Mouse (Mus musculus): Measurements from ENCODE around the gene Phf2. TPM values are rescaled to one million over a fixed set of nuclear protein-coding genes. Genes with fewer than 3 reads are reported as not detected.

Gene Phf2
- total RNA-seq (2021), result 10 to 100 TPM; 21.5 to 22.3 TPM
- long read RNA-seq, experiment 1, full-length matches to known transcripts, result 1 of 2 reads
- long read RNA-seq, experiment 1, partial matches to known transcripts, result 0 of 2 reads
- long read RNA-seq, experiment 1, other reads (novel, unspliced or antisense), result 1 of 2 reads
- long read RNA-seq, experiment 2, full-length matches to known transcripts, result 5 of 9 reads
- long read RNA-seq, experiment 2, partial matches to known transcripts, result 4 of 9 reads
- long read RNA-seq, experiment 2, other reads (novel, unspliced or antisense), result 0 of 9 reads

DNA sequence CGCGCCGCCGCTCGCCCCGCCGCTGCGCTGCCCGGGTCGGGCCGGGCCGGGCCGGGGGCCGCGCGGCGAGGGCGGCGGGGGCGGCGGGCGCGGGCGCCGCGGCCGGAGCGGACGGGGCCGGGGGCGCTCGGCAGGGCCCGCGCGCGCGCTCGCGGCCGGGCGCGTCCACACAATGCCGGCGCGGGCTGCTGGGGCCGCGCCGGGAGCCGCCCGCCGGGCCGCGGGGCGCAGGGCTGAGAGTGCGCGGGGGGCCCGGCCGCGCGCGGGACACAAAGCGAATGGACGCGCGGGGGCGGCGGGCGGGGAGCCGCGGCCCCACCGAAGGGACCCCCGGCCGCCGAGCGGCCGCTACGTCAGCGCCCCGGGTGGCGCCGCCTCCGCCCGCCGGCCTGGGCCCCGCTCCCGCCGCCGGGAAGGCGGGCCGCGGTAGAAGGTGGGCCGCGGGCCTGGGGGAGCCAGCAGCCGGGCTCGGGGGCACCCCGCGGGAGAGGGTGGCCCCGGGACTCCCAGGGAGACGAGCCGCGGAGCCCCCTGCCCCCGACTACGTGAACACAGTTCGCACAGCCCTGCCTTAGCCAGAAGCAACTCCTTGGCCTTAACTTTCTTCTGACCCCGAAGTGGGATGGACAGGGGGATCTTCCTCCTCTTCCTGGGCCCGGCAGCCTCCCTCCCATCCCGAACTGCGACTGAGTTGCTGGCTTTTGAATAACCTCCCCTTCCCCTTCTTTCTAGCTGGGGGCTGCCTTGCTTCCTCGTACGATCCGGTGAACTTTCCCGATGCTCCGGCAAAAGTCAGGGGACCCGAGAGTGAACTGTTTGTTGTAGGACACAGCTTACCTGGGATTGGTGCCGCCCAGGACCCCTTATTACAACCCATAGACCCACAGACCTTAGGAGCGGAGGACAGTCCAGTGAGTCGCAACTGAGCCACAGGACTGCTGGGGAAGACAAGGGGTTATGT is at the start of gene Phf2:
Gene Phf2, minus strand, starts transcription at position 349 of the 961 bp plus-strand sequence.
- intact Hi-C loops (cut with DNase I; ENCODE audit: low total_unique reads), result no loop called here
- DNase-seq, result peak; percentile 40

DNA sequence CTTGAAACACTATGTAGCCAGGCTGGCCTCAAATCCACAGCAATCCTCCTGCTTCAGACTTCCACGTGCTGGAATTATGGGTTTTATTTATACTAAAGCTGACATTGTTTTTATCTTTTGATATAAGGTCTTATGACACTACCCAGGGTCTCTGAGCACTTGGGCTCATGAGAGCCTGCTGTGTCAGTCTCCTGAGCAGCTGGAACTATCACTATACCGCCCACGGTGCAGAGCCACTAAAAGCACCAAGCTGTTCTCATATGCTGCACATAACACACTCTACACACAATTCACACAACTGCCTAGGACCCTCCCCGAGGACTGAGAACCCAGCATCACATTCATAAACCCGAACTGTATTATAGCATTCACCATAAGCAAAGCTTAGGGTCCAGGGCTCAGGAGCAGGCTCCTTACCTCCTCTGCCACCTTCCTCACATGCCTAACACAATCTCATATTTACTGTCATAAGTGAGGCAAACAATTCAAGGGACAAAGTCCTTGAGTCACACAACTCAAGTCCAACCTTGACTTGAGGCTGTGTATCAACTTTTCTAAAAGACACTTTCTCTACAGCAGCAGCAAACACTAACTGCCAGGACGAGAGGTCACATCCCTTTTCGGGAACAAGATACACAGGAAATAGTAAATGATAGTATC is 49.0 kb upstream of the Phf2 start:
- intact Hi-C loops (cut with DNase I; ENCODE audit: low total_unique reads), result no loop called here
- no peak for DNase-seq

DNA sequence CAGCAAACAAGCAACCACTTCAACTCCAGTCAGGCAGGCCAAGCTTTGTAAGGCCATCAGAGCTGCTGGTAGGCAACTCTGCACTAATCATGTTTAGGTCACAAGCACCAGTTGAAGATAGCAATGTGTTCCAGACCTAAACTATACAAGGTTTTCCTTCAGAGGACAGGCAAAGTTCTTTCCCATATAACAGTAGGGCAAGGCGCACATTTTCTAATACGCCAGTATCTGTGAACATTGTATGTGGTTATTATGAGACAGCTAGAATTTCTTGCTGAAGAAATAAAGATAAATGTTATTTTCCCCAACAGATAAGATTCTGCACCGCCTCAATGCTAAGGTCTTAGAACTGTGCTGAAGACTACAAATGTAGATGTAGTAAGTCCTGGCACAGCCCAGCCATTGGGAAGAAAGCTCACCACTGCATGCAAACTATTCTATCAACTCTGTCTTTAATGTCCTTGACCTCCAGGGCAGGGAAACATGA is 46.2 kb upstream of the Phf2 start:
- intact Hi-C loops (cut with DNase I; ENCODE audit: low total_unique reads), result no loop called here
- no peak for DNase-seq

DNA sequence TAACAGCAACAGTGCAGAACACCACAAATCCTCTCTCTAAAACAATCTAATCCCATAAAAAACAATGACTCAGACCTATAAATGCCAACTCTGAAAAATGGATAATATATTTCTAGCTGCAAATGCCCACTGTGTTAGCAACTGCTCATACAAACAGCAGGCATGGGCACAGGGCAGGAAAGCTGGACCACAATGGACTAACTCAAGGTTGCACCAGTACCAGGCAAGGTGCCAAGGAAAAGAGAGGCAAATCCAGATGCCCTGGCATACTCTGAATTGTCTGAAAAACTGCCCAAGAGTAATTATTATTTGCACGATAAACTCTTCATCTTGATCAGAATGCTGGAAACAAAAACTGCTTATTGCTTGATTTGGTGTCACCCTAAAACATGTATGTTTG is 42.8 kb upstream of the Phf2 start:
- intact Hi-C loops (cut with DNase I; ENCODE audit: low total_unique reads), result no loop called here
- no peak for DNase-seq

DNA sequence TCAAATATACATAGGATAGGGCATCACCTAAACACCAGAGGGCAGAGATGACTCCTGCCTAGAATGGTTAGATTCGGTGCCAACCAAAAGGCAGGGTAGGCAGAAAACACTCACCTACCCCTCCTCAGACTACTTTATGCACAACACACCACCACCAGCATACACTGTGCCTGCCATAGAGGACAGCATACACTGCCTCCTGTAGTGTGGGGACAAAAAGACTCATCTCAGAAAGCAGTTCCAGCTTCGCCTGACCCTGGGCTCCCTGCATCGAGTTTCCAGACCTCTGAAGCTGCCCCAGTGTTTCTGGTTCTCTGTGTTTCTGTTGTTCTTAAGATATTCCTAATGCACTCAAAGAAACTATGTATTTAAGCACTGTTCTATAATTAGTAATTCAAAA is 42.2 kb upstream of the Phf2 start:
- DNase-seq, result no peak
- intact Hi-C loops (cut with DNase I; ENCODE audit: low total_unique reads), result no loop called here

DNA sequence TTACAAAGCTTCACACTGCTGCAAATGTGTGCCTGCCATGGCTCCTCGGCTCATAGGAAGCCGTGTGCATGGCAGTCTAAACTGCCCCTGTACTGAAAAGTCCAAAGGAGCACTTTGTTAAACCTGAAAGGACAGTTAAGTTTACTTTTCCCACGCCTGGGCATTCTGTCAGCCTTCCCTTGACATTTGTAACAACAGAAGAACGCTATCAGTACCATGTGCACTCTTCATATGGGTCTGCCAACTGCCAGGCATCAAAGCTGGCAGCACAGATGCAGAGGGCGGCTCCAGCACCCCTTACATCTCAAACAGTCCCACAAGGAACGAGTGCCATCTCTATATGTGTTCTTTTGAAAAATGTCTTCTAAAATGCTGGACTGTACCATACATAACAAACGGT is 40.5 kb upstream of the Phf2 start:
- DNase-seq, result no peak

DNA sequence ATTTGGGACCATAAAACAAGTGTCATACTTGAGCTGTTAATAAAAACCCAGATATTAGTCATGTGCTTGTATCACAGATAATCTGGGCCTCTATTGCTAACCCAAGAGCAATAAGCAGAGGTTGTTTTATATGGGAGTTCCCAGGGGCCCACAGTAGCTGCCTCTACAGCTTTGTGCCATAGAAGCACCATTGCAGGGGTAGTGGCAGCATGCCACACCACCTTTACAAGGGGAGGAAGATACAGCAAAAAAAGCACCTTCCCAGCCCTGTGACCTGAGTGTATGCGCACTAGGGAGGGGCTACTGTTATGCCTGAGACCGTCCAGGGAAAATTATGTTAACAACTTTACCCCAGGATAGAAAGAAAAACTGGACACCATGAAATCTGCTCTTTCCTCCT is 34.5 kb upstream of the Phf2 start:
- intact Hi-C loops (cut with DNase I; ENCODE audit: low total_unique reads), result no loop called here
- no peak for DNase-seq

More for the DNA sequence above, 40.5 kb upstream of the Phf2 start:
- intact Hi-C loops (cut with DNase I; ENCODE audit: low total_unique reads), result no loop called here

DNA sequence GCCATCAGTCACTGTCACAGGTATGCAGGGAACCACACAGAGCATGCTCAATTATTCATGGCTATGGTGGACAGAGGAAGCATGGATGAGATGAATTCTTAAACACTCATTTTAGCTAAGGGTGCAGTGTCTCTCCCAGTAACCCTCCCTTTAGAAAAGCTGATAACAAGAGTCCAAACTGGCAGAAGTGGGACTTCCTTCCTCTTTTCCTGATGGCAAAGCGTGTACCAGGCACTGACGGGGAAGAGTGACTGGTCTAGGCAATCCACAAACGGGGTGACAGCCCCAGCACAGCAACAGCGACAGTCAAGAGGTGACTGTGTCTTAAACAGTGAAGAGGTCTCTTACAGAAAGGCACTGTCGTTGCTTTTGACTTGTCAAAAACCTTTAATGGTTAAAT is 24.5 kb upstream of the Phf2 start:
- intact Hi-C loops (cut with DNase I; ENCODE audit: low total_unique reads), result no loop called here
- DNase-seq, result no peak

DNA sequence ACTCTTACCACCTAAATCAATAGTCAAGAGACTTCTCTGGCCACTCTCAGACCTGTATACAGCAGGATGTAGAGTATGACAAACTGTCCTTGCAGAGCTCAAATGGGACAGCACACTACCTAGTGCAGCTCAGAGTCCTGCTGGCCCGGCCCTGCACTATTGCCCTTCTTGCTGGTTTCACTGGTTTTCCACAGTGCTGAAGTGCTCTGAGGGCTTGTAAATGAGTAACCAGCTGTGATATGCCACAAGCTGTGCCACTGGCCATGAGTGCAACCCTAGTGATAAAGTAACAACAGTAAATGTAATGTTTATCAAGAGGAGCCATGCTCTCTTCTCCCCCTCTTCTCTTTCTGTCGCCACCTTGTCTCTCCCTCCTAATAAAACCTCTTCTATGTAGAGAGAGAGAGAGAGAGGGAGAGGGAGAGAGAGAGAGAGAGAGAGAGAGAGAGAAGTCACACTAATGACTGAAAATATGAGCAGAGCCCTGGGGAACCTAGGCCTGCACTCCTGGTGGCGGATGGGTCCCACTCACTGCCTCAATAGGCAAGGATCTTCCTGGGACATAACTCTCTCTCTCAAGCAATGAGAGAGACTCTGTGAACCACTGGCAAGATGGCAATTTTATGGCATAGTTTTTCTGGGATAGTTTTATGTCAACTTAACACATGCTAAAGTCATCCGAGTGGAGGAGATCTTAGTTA is 19.5 kb upstream of the Phf2 start:
- intact Hi-C loops (cut with DNase I; ENCODE audit: low total_unique reads), result no loop called here
- DNase-seq, result no peak

DNA sequence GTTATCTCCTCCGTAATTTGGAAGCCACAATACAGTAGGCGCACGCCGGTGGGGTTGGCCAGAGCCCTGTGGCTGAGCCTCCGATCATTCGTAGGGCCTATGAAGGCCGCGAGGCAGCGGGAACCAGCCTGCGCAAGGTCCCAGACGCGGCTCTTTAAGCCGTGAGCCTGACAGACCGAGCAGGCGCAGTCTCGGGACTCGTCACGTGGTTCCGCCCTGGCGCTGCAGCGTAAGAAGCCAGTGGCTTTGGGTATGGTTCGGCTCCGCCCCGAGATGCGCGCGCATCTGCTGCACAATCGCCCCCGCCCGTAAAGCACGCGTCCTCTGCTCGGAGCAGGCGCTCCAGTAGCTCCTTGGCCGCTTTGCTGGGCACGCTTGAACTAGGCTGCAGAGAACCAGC is 7.6 kb upstream of the Phf2 start:
- DNase-seq, result peak; percentile 100
- intact Hi-C loops (cut with DNase I; ENCODE audit: low total_unique reads), result no loop called here

DNA sequence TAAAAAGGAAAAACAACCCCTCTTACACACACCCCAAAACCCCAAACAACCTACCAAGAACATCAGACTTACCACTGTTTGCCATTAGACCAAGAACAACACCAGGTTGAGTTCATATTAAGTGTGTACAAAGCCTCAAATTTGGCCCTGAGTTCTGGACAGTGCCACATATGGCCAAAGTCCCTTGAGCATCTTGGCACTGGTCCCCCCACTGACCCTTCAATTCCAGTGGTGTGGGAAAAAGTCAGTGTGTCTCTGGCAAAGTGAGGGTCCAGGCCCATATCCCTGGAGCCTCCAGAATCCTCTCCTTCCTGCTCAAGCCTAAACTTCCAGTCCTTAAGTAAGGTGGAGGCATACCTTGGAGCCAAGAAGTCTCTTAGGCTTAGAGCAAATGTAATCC is 6.9 kb upstream of the Phf2 start:
- DNase-seq, result no peak
- intact Hi-C loops (cut with DNase I; ENCODE audit: low total_unique reads), result no loop called here

DNA sequence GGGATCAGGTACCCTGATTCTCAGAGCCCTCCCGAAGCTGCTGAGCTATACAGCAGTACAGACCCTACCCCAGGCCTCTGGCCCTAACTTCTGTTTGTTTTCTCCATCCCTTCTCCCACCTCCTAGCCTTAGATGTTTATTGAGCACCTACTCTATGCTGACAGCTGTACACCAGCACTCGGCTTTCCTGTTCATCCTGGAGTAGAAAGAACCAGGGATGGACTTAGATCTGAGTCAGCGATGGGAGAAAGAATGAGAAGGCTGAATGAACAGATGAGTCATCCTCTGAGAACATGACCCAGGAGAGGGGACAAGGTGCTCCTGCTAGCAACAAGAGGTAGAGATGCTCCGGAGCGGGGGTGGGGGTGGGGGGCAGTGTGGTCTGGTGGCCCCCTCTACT is 1.8 kb upstream of the Phf2 start:
- intact Hi-C loops (cut with DNase I; ENCODE audit: low total_unique reads), result no loop called here
- DNase-seq, result no peak

DNA sequence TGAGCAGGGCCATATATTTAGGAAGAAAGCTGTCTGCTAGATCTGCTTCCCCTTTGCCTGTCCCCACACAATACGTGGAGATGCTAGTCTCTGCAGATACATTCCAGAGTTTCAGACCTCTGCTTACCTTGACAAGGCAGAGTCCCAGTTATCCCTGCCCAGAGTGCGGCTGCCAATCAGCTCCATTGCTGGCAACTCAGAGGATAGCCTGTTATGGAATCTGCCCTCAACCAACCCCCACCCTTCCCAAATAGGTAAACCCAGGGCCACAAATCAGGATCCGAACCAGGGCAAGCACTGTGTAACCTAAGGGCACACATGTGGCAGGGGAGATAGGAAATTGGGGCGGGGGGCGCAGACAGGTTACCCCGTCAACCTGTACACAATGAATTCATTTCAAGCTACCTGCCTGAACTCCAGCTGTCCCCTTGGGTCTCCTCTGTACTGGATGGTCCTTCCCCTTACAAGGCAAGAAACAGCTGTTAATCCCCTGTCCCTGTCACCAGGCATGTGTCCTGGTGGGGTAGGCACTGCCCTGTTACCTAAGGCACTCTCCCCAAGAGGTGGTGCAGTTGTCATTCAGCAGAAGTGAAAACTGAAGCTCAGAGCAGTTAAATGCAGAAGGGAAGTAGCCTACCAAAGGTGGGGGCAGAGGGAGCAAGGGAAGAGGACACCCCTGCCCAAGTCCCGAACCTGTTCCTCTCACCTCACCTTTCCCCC is 1.1 kb upstream of the Phf2 start:
- intact Hi-C loops (cut with DNase I; ENCODE audit: low total_unique reads), result no loop called here

DNA sequence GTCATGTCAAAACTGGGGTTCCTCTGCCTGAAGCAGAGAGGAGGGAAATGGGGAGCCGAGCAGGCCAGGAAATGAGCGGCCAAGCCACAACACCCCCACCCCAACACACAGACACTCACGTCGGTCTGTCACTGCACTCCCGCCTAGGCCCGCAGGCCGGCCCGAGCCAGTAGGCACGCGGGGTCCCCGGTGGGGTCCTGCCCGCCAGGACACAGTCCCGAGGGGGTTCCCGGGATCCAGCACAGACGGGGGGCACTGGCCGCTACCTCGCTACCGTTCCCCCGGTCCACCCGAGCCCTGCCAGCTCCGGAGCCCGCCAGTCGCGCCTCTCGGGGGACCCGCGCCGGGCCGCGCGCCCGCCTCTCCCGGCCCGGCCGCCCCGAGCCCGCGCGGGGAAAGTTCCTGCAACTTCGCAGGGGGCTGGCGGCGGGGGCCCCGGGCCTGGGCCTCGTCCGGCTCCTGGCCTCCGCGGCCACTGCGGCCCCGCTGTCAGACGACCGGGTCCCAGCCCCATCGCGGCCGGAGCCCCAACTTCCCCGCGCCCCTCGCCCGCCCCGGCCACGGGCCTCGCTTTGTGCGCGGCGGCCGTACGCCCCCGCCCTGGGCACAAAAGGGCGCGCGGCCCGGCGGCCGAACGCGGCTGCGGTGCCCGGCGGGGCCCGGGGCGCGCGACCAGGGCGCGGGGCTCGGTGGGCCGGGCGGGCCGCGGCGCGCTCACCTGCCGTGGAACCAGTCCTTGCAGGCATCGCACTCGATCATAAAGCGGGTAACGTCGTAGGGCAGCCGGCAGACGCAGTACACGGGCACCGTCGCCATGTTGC is 759 bp downstream of the Phf2 start:
- intact Hi-C loops (cut with DNase I; ENCODE audit: low total_unique reads), result no loop called here

More for the DNA sequence above, 1.1 kb upstream of the Phf2 start:
- no peak for DNase-seq

DNA sequence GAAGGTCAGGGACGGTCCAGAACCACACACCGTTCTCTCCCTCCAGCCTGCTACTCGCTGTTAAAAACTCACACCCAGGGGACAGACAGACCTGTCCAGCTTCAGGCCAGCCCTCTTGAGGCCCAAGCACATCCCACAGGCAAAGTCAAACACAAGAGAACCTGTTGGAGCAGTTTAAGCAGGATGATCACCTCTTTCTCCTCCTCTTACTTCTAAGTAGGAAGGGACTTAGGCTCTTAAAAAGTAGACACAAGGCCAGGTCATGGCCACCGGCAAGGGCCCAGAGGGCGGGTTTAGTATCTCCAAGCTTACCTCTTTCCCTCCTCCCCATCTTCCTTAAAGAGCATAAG is 1.3 kb downstream of the Phf2 start:
- intact Hi-C loops (cut with DNase I; ENCODE audit: low total_unique reads), result no loop called here
- DNase-seq, result no peak

More for the DNA sequence above, 759 bp downstream of the Phf2 start:
- peak; percentile 52 for DNase-seq

DNA sequence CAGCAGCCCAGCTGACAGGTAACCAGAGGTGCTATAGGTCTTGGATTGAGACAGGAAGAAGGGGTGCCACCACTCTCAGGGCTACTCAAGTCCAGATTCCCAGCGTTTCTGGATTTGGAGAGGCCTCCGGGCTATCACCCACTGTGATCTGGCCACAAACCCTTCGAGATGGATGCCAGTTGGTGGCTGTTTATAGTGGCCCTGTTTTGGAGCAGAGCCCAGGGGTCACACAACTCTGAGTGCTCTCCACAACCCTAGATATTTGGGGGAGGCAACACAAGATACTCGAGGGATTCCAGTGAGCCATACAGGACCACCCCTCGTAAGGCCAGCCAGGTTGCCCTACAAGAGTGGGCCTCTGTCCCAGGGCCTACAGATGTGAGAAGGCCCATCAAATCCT is 1.8 kb downstream of the Phf2 start:
- DNase-seq, result no peak
- intact Hi-C loops (cut with DNase I; ENCODE audit: low total_unique reads), result no loop called here

DNA sequence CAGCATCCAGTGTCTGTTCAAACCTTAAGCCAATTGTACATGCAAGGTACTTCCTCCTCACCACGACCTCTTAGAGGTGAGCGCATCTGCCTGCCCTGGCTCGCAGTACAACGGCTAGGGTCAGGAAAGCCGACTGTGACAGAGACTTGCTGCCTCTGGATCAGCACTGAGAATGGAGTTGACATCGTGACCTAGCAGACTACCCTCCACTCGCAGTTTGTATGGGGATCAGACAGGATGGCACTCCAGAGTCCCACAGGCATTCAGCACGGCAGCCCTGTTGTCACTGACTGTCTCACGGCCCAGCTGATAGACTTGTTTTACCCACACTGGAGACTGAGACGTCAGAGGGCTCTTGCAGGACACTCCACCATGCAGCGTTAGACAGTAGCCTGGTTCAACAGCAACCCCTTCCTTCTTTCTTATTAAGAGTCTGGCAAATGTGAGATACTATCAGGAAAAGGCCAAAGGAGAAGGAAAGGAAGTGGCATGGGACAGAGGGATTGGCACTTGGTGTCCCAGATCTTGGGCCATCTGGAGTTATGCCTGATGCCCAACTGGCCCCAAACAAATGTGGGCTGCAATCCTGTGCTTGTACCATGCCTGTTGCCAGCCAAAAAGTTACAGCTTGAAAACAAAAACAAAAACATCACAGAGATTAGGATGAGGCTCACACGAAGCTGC is 6.1 kb downstream of the Phf2 start:
- DNase-seq, result no peak
- intact Hi-C loops (cut with DNase I; ENCODE audit: low total_unique reads), result no loop called here

DNA sequence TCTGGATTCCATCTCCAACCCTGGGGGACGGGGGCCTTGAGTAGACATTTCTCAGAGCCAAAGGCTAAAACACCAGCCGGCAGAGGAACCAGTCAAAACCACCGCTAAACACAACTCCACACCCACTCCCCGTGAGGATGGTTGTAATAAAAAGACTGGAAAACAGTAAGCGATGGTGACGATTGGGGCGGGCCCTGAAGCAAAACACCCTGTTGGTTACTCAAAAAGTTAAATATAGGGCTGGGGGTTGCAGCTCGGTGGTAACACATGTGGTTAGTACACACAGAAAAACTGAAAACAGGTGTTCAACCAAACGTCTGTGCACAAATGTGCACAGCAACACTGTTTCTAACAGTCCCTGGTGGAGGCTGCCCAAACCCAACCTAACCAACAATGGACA is 7.4 kb downstream of the Phf2 start:
- no peak for DNase-seq
- intact Hi-C loops (cut with DNase I; ENCODE audit: low total_unique reads), result no loop called here

All from gastrocnemius, postnatal 14 days (tissue).